Mouse (Mus musculus) C2C12 (cell line): Measurements from ENCODE around the gene Slc26a5. TPM values are rescaled to one million over a fixed set of nuclear protein-coding genes. Genes with fewer than 3 reads are reported as not detected.

Experiments used
- H3K27me3 ChIP-seq: one replicate; pipeline ENCODE4 v1.6.1; 2011; ENCODE audit not compliant: control insufficient read depth, insufficient read depth, insufficient read length
- H3K36me3 ChIP-seq: one replicate; pipeline ENCODE4 v1.6.1; 2011; ENCODE audit not compliant: control insufficient read depth, insufficient read depth
- H3K4me3 ChIP-seq: one replicate; pipeline ENCODE4 v1.5.1; 2011; ENCODE audit warnings: mild to moderate bottlenecking, control low read depth; ENCODE audit not compliant: poor library complexity, insufficient read depth, severe bottlenecking
- H3K79me2 ChIP-seq: one replicate; pipeline ENCODE4 v1.6.1; 2011; ENCODE audit not compliant: control insufficient read depth, insufficient read depth
- H3K79me3 ChIP-seq: one replicate; pipeline ENCODE4 v1.6.1; 2011; ENCODE audit warnings: low read depth, control low read depth
- H3ac ChIP-seq: one replicate; pipeline ENCODE3; 2011; ENCODE audit warnings: low read depth; ENCODE audit not compliant: control insufficient read depth, insufficient read length
- CEBPB ChIP-seq: IDR thresholded peaks from one replicate; pipeline ENCODE4 v1.6.1; 2011; ENCODE audit warnings: low read depth, mild to moderate bottlenecking, control low read depth, moderate library complexity
- CTCF ChIP-seq: IDR thresholded peaks from one replicate; pipeline ENCODE4 v1.5.1; 2011; ENCODE audit not compliant: control insufficient read depth, insufficient read depth, insufficient read length
- FOSL1 ChIP-seq: IDR thresholded peaks from one replicate; pipeline ENCODE4 v1.8.0; 2011; ENCODE audit warnings: mild to moderate bottlenecking, low read length; ENCODE audit not compliant: poor library complexity, insufficient read depth, severe bottlenecking
- MAX ChIP-seq: IDR thresholded peaks from one replicate; pipeline ENCODE4 v1.6.1; 2011; ENCODE audit warnings: mild to moderate bottlenecking, control low read depth
- MYOD1 ChIP-seq: IDR thresholded peaks from one replicate; pipeline ENCODE4 v1.6.1; 2011; ENCODE audit warnings: low read depth; ENCODE audit not compliant: control insufficient read depth, insufficient read length
- MYOG ChIP-seq: IDR thresholded peaks from one replicate; pipeline ENCODE4 v1.6.1; 2011; ENCODE audit not compliant: control insufficient read depth, insufficient read length; ENCODE audit errors: extremely low read depth
- USF1 ChIP-seq: IDR thresholded peaks from one replicate; pipeline ENCODE4 v1.6.1; 2011; ENCODE audit warnings: low read depth, mild to moderate bottlenecking, control low read depth, moderate library complexity
- long read RNA-seq, 2 experiments: library from polyadenylated mRNA; unstranded; transcript quantifications; one replicate each; pipeline ENCODE4 v2.0.0; 2019 to 2020
- polyA plus RNA-seq: library from polyadenylated mRNA; unstranded; fragments of >200 nt; fragmentation: generic; extraction: Trizol; gene quantifications from one replicate; pipeline ENCODE4 v1.2.1, GENCODE M21; 2012; ENCODE audit warnings: missing spikeins

Slc26a5 gene
- polyA plus RNA-seq, result not detected
- long read RNA-seq, experiment 1, result 0 reads
- long read RNA-seq, experiment 2, result 0 reads

DNA sequence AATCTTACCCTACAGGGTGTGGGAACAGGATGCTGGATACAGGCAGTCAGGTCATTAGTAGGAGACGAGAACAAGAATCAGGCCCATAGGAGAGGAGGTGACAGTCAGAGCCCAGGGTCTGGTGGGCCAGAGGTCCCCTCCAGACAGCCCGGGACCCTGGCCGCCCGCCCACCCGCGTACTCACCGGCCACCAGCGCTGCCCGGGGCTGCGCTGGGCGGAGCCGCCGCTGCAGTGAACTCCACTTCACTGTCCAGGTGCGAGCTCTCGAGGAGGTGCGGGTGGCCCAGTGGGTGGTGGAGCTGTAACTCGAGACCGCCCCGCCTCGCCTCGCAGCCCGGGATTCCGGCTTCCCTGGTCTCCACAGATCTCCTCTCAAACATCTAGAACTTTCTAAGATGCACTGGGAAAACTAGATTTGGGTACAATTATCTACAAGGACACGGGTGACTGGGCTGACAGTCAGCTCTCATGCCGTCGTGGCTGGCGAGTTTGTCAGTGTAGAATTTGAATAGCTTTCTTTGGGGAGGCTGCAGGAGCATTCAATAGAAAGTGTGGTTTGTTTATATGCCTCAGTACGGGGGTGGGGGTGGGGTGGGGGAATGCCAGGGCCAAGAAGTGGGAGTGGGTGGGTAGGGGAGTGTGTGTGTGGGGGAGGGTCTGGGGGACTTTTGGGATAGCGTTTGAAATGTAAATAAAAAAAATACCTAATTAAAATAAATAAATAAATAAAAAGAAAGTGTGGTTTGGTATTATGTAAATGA lies at the start of gene Slc26a5:
Slc26a5 (minus strand) TSS at position 259 of the 762 bp plus-strand sequence.
- Histone ChIP-seq H3K4me3 (no peak within 1 kb of the TSS), H3ac (no peak within 1 kb of the TSS), H3K27me3 (peaks cover 11% of the 10 kb centered on the region), H3K79me3 (no peaks in the 10 kb centered on the region), H3K79me2 (no peaks in the 10 kb centered on the region), H3K36me3 (no peaks in the 10 kb centered on the region)
- TF ChIP-seq MYOD1 (no peak), USF1 (no peak), CTCF (no peak), CEBPB (no peak), FOSL1 (no peak), MYOG (no peak), MAX (no peak)

DNA sequence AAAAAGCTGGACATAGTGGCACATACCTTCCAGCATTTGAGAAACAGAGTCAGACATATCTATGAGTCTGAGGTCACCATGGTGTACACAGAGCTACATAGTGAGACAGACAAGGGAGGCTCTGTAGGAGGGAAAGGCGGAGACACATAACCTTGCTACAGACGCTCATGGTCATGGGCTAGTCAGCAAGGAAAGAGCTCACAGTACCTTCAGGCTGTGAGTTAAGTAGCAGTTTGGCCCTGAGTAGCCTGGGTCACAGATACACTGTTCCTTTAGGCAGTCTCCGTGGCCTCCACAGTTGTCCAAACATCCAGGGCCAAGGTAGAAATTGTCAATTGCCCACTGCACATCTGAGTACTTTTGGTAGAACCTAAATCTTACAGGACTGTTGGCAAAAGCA lies 49.4 kb upstream of the Slc26a5 start:
- no peaks in the 10 kb centered on the region for H3K79me2 ChIP-seq
- no peaks in the 10 kb centered on the region for H3K79me3 ChIP-seq
- no peak overlapping the region for H3K4me3 ChIP-seq
- H3ac ChIP-seq, result no peak overlapping the region
- no peak for TF ChIP-seq MYOD1
- TF ChIP-seq FOSL1, result no peak
- no peak for TF ChIP-seq MAX
- TF ChIP-seq CEBPB, result no peak
- no peak for TF ChIP-seq USF1
- TF ChIP-seq CTCF, result no peak
- no peak for TF ChIP-seq MYOG
- no peaks in the 10 kb centered on the region for H3K36me3 ChIP-seq
- no peaks in the 10 kb centered on the region for H3K27me3 ChIP-seq

DNA sequence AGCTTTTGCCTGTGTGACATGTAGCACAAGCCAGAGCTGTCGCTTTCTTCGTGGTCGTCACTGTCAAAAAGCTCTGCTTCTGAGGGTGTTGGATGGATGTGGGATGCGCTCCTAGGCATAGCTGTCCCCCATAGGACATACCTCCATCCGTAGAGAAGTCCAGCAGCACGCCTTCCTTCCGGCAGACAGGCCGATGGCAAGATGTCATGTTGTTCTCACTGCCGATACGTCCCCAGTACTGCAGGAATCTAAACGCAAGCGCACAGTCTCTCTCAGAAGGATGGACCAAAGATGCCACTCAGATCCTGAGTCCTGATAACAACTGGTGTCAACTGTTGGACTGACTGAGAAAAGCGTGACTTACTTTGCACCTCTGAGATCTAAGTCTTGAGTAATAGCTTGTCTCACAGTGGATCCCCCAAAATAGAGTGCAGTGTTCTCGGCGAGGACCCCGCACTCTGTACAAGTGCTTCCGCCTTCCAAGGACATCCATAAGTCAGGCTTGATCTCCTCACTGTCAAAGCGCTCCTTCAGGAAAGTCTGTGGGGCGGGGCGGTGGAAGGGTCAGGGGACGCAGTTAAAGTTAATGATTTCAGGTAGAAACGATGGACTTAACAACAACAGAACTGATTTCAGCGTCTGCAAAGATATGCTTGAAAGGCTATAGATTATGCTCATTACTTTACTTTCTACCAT lies 47.6 kb upstream of the Slc26a5 start:
- Histone ChIP-seq H3K4me3 (no peak overlapping the region), H3K79me2 (no peaks in the 10 kb centered on the region), H3K36me3 (no peaks in the 10 kb centered on the region), H3K27me3 (no peaks in the 10 kb centered on the region), H3ac (no peak overlapping the region), H3K79me3 (no peaks in the 10 kb centered on the region)
- TF ChIP-seq FOSL1 (no peak), CEBPB (no peak), CTCF (no peak), USF1 (no peak), MYOD1 (no peak), MYOG (no peak), MAX (no peak)

DNA sequence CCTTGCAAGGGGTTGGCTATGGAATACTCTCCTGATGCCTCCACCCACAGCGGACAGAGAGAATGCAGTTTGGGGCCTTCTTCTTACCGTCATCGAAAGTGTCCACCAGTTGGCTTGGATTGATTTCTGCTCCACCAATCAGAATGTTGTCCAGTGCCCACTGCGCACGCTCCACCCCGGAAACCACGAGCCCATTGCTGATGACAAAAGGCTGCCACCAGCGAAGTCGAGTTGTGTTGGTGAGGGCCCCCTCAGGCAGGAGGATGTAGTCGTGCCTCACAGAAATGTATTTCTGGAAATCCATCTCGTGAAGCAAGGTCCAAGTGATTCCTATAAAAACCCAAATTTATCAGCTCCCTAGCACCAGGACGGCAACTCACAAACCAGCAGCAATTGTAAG lies 45.3 kb upstream of the Slc26a5 start:
- TF ChIP-seq CTCF, result no peak
- no peak for TF ChIP-seq MAX
- no peak for TF ChIP-seq FOSL1
- TF ChIP-seq MYOG, result no peak
- no peak for TF ChIP-seq CEBPB
- no peak for TF ChIP-seq USF1
- TF ChIP-seq MYOD1, result no peak
- Histone ChIP-seq H3K27me3 (no peaks in the 10 kb centered on the region), H3K79me2 (no peaks in the 10 kb centered on the region), H3K36me3 (no peaks in the 10 kb centered on the region), H3K4me3 (no peak overlapping the region), H3K79me3 (no peaks in the 10 kb centered on the region), H3ac (no peak overlapping the region)

DNA sequence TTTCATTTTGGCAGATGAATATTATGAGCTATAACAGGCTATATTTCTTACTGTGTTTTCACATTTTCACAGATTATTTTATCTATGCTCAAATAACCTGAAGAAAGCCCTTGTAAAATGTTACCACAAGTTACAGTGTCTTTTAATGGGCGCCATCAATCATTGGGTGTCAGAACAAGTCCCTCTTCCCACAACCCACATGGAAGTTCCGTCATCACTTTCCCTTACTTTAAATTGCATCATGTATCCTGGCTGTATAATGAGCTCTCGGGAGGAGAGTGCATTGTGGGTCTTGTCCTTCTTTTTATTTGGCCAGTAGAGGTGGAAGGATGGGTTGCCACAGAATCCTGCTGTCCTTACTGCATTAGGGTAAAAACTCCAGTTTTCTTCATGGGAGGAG lies 44.3 kb upstream of the Slc26a5 start:
- Histone ChIP-seq H3K36me3 (no peaks in the 10 kb centered on the region), H3K27me3 (no peaks in the 10 kb centered on the region), H3K79me2 (no peaks in the 10 kb centered on the region), H3ac (no peak overlapping the region), H3K4me3 (no peak overlapping the region), H3K79me3 (no peaks in the 10 kb centered on the region)
- TF ChIP-seq MYOD1, result no peak
- no peak for TF ChIP-seq CEBPB
- TF ChIP-seq USF1, result no peak
- TF ChIP-seq CTCF, result no peak
- no peak for TF ChIP-seq MYOG
- no peak for TF ChIP-seq MAX
